Mouse (Mus musculus): ENCODE measurements around the gene Adamts2. TPM values are rescaled to one million over a fixed set of nuclear protein-coding genes. Genes with fewer than 3 reads are reported as not detected.

Adamts2 gene
- 40.5 and 62.4 TPM in 2 replicates for polyA plus RNA-seq (2012; rRNA removed; ENCODE audit: low replicate concordance)

DNA sequence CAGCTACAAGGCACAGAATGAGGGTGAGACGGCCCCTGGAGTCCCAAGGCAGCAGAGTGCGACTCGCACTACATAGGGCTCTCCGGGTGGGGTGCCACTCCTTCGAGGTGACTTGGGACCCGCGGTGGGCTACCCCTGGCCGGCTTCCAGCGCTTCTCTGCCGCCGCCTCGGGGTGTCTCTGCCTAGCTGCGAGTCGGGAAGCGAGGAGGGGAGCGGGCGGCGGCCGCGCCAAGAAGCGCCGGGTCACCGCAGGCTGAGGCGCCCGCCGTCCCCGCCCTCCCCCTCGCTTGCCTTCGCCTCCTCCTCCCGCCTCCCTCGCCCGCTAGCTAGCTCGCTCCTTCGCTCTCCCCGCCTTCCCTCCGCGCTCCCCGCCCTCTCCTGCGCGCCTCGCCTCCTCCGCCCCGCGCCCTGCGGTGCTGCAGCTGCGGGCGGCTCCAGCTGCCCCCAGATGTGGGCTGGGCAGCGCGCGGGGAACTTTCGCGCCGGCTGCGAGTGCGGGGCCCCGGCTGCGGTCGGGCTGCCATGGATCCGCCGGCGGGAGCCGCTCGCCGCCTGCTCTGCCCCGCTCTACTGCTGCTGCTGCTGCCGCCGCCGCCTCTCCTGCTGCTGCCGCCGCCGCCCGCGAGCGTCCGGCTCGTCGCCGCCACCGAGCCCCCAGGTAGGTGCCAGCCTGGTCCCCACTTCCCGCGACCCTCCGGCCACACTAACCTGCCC is at the start of gene Adamts2:
Gene Adamts2, plus strand, starts transcription at position 444 of the 715 bp plus-strand sequence.

GRCm38 (mm10) chr11:50827010-50827953 is 225.4 kb downstream of the Adamts2 start, which contains the start of gene Zfp354c:
Zfp354c (minus strand) TSS chr11:50827724.

GRCm38 (mm10) chr11:50841023-50841735 is 239.3 kb downstream of the Adamts2 start, which contains the start of gene Zfp879:
Zfp879 (minus strand) TSS chr11:50841552.

DNA sequence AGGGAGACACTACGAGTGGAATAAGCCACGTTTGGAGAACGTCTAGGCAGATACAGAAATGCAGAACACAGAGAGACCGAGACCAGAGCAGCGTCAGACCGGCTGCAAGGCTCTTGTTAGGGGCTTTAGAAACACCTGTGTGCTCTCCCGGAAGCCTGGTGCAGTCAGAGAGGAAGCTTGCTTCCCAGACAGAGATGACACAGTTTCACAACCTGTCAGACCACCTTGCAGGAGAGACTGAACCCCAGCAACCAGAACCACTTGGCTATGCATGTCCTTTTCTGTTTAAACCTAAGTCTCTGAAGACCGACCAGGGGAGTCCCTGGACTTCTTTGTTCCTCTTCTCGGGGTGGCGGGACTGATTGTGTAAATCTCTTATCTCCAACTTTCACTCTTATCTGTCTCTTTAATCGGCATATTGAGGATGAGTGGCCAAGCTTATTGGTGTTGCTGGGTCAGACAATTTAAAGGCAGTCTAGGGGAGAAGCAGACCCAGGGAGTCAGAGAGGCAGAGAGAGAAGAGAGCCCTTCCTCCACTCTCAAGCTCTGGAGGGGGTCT is 248.4 kb downstream of the Adamts2 start, which contains the start of gene Grm6:
Gene Grm6, plus strand, starts transcription at position 509 of the 559 bp plus-strand sequence.

Other genes with a start within 250 kb of the Adamts2 start
- not detected in 2 replicates for gene Cby3, start 247.6 kb upstream of the Adamts2 start, polyA plus RNA-seq (2012; rRNA removed; ENCODE audit: low replicate concordance)
- gene Hnrnph1, start 225.1 kb upstream of the Adamts2 start, polyA plus RNA-seq (2012; rRNA removed; ENCODE audit: low replicate concordance), result 26.2 and 56.4 TPM in 2 replicates
- 16.3 and 26.0 TPM in 2 replicates for gene Rufy1, start 171.0 kb upstream of the Adamts2 start, polyA plus RNA-seq (2012; rRNA removed; ENCODE audit: low replicate concordance)
- gene Zfp354c, start 225.6 kb downstream of the Adamts2 start, polyA plus RNA-seq (2012; rRNA removed; ENCODE audit: low replicate concordance), result 0.82 and 1.5 TPM in 2 replicates
- 0.19 and 0.34 TPM in 2 replicates for gene Zfp879, start 239.5 kb downstream of the Adamts2 start, polyA plus RNA-seq (2012; rRNA removed; ENCODE audit: low replicate concordance)
- gene Grm6, start 248.6 kb downstream of the Adamts2 start, polyA plus RNA-seq (2012; rRNA removed; ENCODE audit: low replicate concordance), result 0.40 and 1.2 TPM in 2 replicates